Mouse (Mus musculus): ENCODE results near the gene Snap23. TPM values are rescaled to one million over a fixed set of nuclear protein-coding genes. Genes with fewer than 3 reads are reported as not detected.
"Not testable (repeated sequence)": the region's sequence is repeated elsewhere in the genome, so short reads cannot be mapped to it uniquely, and the experiment has no call there.

Gene Snap23
- polyA plus RNA-seq, 1 experiment from 2014 or later = 55.3 TPM

DNA sequence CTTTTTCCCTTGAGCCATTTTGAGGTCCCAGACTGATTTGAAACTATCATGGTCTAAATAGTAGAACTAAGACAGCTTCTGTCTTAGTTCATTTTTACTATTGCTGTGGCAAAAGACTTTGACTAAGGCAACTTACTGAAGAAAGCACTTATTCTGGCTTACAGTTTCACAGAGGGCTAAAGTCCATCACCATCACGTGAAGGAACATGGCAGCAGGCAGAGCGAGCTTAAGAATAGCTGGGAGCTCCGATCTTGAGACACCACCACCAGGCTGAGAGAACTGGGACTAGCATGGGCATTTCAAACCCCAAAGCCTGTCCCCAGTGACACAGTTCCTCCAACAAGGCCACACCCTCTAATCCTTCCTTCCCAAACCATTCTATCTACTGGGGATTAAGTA lies 3.6 kb downstream of the Snap23 start:
- ATAC-seq (ENCODE audit: low FRiP score) (no peak), DNase-seq (ENCODE audit: low spot score) (no peak)
- no peak overlapping the region for H3K4me3 ChIP-seq (ENCODE audit: low read depth, low read length)
- H3K4me2 ChIP-seq (replicated peaks; ENCODE audit: low read depth, low read length) = no peak overlapping the region
- no peaks in the 10 kb centered on the region for H3K36me3 ChIP-seq (ENCODE audit: control insufficient read depth, insufficient read depth, low read length)
- no peaks in the 10 kb centered on the region for H3K27me3 ChIP-seq (ENCODE audit: control insufficient read depth, insufficient read depth, low read length)
- no peak overlapping the region for H3K9ac ChIP-seq (ENCODE audit: low read depth, low read length)
- no peaks in the 10 kb centered on the region for H3K9me3 ChIP-seq (ENCODE audit: control insufficient read depth, low read length)
- H3K4me1 ChIP-seq (replicated peaks; ENCODE audit: control insufficient read depth, insufficient read depth, low read length) = 0 out of 2 replicates have a peak, but pooled peaks cover 2% of the 10 kb centered on the region
- H3K27ac ChIP-seq (ENCODE audit: low read depth, low read length) = no peak overlapping the region
- 90% methylated on average over 3 of the region's 3 CpGs for WGBS

DNA sequence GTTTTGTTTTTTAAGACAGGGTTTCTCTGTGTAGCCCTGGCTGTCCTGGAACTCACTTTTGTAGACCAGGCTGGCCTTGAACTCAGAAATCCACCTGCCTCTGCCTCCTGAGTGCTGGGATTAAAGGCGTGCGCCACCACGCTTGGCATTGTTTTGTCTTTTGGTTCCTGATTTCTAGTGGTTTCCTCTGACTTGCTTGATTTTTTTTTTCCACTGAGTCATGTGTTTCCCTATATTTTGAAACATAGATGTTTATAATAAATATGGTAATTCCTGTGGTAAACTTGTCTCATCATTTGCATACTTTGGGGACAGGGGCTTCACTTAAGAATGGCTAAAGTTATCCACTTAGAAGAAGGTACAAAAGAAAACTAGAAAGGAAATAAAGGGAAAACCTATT lies 4.7 kb downstream of the Snap23 start:
- H3K27ac ChIP-seq (ENCODE audit: low read depth, low read length); H3K27me3 ChIP-seq (ENCODE audit: control insufficient read depth, insufficient read depth, low read length); ATAC-seq (ENCODE audit: low FRiP score); H3K9ac ChIP-seq (ENCODE audit: low read depth, low read length); H3K9me3 ChIP-seq (ENCODE audit: control insufficient read depth, low read length); DNase-seq (ENCODE audit: low spot score); H3K36me3 ChIP-seq (ENCODE audit: control insufficient read depth, insufficient read depth, low read length); H3K4me3 ChIP-seq (ENCODE audit: low read depth, low read length); H3K4me2 ChIP-seq (replicated peaks; ENCODE audit: low read depth, low read length); H3K4me1 ChIP-seq (replicated peaks; ENCODE audit: control insufficient read depth, insufficient read depth, low read length): not testable (repeated sequence)
- WGBS = 94% methylated on average over 3 of the region's 3 CpGs

DNA sequence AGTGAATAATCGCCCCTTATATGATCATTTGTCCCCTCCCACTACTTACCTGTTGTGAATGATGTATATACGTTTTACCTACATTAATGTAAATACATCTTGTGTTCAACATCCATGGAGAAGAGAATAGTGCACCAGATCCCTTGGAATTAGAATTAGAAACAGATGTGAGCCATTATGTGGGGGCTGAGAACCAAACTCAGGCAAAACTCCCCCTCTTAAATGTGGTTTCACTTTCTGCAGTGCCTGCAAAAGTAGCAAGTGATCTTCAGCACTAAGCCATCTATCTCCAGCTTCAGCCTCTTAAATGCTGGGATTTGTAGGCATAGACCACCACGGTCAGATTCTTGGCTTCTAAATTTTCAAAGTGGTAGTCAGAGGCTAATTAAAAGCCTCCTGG lies 7.7 kb downstream of the Snap23 start:
- Histone ChIP-seq H3K4me2 (replicated peaks; ENCODE audit: low read depth, low read length) (no peak overlapping the region), H3K27ac (ENCODE audit: low read depth, low read length) (no peak overlapping the region), H3K9me3 (ENCODE audit: control insufficient read depth, low read length) (no peaks in the 10 kb centered on the region), H3K27me3 (ENCODE audit: control insufficient read depth, insufficient read depth, low read length) (no peaks in the 10 kb centered on the region), H3K36me3 (ENCODE audit: control insufficient read depth, insufficient read depth, low read length) (no peaks in the 10 kb centered on the region), H3K4me1 (replicated peaks; ENCODE audit: control insufficient read depth, insufficient read depth, low read length) (no peaks in the 10 kb centered on the region), H3K4me3 (ENCODE audit: low read depth, low read length) (no peak overlapping the region), H3K9ac (ENCODE audit: low read depth, low read length) (no peak overlapping the region)
- 87% methylated on average over 3 of the region's 3 CpGs for WGBS
- ATAC-seq (ENCODE audit: low FRiP score) (no peak), DNase-seq (ENCODE audit: low spot score) (no peak)

DNA sequence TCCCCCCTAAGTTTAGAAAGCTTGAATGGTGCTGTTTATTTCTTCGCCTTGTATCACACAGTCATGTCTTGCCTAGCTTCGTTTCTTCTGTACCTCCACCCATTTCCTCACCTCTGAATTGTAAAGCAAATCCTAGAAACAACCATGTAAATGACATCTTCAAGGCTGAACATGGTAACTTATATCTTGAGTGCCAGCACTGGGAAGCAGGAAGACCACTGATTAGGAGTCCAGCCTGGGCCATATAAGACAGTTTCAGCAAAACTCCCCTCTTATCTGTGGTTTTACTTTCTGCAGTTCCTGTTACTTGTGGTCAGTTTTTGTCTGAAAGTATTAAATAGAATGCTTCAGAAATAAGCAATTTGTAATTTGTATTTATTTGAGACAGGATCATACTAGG lies 8.5 kb downstream of the Snap23 start:
- no peak for DNase-seq (ENCODE audit: low spot score)
- Histone ChIP-seq H3K4me1 (replicated peaks; ENCODE audit: control insufficient read depth, insufficient read depth, low read length) (no peaks in the 10 kb centered on the region), H3K36me3 (ENCODE audit: control insufficient read depth, insufficient read depth, low read length) (no peaks in the 10 kb centered on the region), H3K4me3 (ENCODE audit: low read depth, low read length) (no peak overlapping the region), H3K9me3 (ENCODE audit: control insufficient read depth, low read length) (no peaks in the 10 kb centered on the region), H3K9ac (ENCODE audit: low read depth, low read length) (no peak overlapping the region), H3K27me3 (ENCODE audit: control insufficient read depth, insufficient read depth, low read length) (no peaks in the 10 kb centered on the region), H3K27ac (ENCODE audit: low read depth, low read length) (no peak overlapping the region), H3K4me2 (replicated peaks; ENCODE audit: low read depth, low read length) (no peak overlapping the region)
- 92% methylated on average over 2 of the region's 2 CpGs for WGBS
- ATAC-seq (ENCODE audit: low FRiP score) = no peak

DNA sequence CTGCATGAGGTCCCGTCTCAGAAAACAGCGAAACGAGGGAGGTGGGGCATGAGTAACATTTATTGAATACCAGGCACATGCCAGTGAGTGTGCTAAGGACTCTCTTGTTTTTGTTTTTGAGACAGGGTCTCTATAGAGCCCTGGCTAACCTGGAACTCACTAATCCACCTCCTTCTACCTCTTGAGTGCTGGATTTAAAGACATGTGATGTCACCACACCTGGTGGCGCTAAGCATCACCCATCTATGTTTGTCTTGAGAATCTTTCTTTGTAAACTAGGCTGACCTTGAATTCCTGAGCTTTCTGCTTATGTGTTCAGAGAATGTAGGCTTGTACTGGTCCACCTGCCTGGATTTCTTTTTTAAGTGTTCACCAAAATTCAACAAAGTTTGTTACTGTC lies 10.3 kb downstream of the Snap23 start:
- Histone ChIP-seq H3K9me3 (ENCODE audit: control insufficient read depth, low read length) (no peaks in the 10 kb centered on the region), H3K4me3 (ENCODE audit: low read depth, low read length) (no peak overlapping the region), H3K27me3 (ENCODE audit: control insufficient read depth, insufficient read depth, low read length) (no peaks in the 10 kb centered on the region), H3K9ac (ENCODE audit: low read depth, low read length) (no peak overlapping the region), H3K36me3 (ENCODE audit: control insufficient read depth, insufficient read depth, low read length) (no peaks in the 10 kb centered on the region), H3K4me2 (replicated peaks; ENCODE audit: low read depth, low read length) (no peak overlapping the region), H3K27ac (ENCODE audit: low read depth, low read length) (no peak overlapping the region), H3K4me1 (replicated peaks; ENCODE audit: control insufficient read depth, insufficient read depth, low read length) (no peaks in the 10 kb centered on the region)
- 91% methylated on average over 4 of the region's 4 CpGs for WGBS
- DNase-seq (ENCODE audit: low spot score) = no peak
- no peak for ATAC-seq (ENCODE audit: low FRiP score)

DNA sequence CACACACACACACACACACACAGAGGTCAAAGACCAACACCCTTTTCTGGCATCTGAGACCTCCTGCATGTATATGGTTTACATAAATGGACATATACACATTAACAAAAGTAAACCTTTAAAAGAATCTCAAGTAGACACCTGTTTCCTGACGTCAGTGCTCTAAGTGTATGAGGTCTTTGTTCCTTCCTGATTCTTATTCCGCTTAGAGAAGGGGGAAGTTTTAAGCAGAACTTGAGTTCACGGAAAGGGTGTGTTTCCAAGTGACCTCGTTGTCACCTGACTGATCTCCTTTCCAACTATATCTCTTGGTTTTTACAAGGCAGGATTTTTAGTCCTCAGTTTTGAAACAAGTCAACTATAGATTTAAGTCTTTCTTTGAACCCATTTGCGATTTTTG lies 10.8 kb downstream of the Snap23 start:
- Histone ChIP-seq H3K36me3 (ENCODE audit: control insufficient read depth, insufficient read depth, low read length) (no peaks in the 10 kb centered on the region), H3K9ac (ENCODE audit: low read depth, low read length) (no peak overlapping the region), H3K4me2 (replicated peaks; ENCODE audit: low read depth, low read length) (no peak overlapping the region), H3K27ac (ENCODE audit: low read depth, low read length) (no peak overlapping the region), H3K4me3 (ENCODE audit: low read depth, low read length) (no peak overlapping the region), H3K27me3 (ENCODE audit: control insufficient read depth, insufficient read depth, low read length) (no peaks in the 10 kb centered on the region), H3K4me1 (replicated peaks; ENCODE audit: control insufficient read depth, insufficient read depth, low read length) (no peaks in the 10 kb centered on the region), H3K9me3 (ENCODE audit: control insufficient read depth, low read length) (no peaks in the 10 kb centered on the region)
- no peak for DNase-seq (ENCODE audit: low spot score)
- 94% methylated on average over 5 of the region's 5 CpGs for WGBS
- ATAC-seq (ENCODE audit: low FRiP score) = no peak

DNA sequence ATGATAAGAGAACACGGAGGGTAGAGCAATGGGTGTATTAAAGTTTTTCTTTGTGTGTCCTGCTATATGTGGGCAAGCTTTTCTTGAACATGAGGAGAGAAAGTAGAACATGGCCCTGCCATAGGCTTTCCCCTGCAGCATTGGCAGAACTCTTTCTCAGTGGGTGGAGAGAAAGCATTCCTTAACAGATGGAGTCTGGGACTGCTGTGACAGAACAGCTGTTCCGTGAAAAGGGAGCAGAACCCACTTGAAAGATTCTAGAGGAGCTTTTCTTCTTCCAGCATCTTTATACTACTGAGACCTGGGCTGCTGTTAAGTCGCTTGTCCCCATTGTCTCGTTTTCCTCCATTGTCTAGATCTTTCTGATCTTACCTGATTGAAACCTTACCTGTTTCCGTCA lies 22.3 kb downstream of the Snap23 start:
- Histone ChIP-seq H3K4me2 (replicated peaks; ENCODE audit: low read depth, low read length) (no peak overlapping the region), H3K4me1 (replicated peaks; ENCODE audit: control insufficient read depth, insufficient read depth, low read length) (no peaks in the 10 kb centered on the region), H3K27me3 (ENCODE audit: control insufficient read depth, insufficient read depth, low read length) (no peaks in the 10 kb centered on the region), H3K27ac (ENCODE audit: low read depth, low read length) (no peak overlapping the region), H3K4me3 (ENCODE audit: low read depth, low read length) (no peak overlapping the region), H3K9me3 (ENCODE audit: control insufficient read depth, low read length) (no peaks in the 10 kb centered on the region), H3K9ac (ENCODE audit: low read depth, low read length) (no peak overlapping the region), H3K36me3 (ENCODE audit: control insufficient read depth, insufficient read depth, low read length) (no peaks in the 10 kb centered on the region)
- DNase-seq (ENCODE audit: low spot score) (no peak), ATAC-seq (ENCODE audit: low FRiP score) (no peak)
- WGBS = 87% methylated on average over 5 of the region's 5 CpGs

DNA sequence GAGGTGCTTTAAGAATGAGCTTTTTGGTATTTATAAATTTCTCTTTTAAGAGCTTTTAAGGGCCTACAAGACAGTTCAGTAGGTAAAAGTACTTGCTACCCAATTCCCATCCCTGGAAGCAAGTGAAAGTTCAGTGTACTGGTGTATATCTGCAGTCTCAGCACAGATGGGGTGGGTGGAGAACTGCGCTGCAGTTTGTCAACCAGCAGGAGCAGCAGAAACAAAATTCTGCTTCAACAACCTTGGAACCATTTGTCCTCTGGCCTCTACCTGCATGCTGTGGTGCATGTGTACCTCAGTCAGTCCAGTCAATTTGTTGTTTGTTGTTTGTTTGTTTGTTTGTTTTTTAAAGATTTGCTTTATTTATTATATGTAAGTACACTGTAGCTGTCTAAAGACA lies 24.8 kb downstream of the Snap23 start:
- H3K4me2 ChIP-seq (replicated peaks; ENCODE audit: low read depth, low read length) = no peak overlapping the region
- H3K27me3 ChIP-seq (ENCODE audit: control insufficient read depth, insufficient read depth, low read length) = no peaks in the 10 kb centered on the region
- no peaks in the 10 kb centered on the region for H3K9me3 ChIP-seq (ENCODE audit: control insufficient read depth, low read length)
- 100% methylated on average over 1 of the region's 1 CpGs for WGBS
- no peaks in the 10 kb centered on the region for H3K4me1 ChIP-seq (replicated peaks; ENCODE audit: control insufficient read depth, insufficient read depth, low read length)
- ATAC-seq (ENCODE audit: low FRiP score) (no peak), DNase-seq (ENCODE audit: low spot score) (no peak)
- no peak overlapping the region for H3K9ac ChIP-seq (ENCODE audit: low read depth, low read length)
- no peaks in the 10 kb centered on the region for H3K36me3 ChIP-seq (ENCODE audit: control insufficient read depth, insufficient read depth, low read length)
- H3K27ac ChIP-seq (ENCODE audit: low read depth, low read length) = no peak overlapping the region
- H3K4me3 ChIP-seq (ENCODE audit: low read depth, low read length) = no peak overlapping the region

DNA sequence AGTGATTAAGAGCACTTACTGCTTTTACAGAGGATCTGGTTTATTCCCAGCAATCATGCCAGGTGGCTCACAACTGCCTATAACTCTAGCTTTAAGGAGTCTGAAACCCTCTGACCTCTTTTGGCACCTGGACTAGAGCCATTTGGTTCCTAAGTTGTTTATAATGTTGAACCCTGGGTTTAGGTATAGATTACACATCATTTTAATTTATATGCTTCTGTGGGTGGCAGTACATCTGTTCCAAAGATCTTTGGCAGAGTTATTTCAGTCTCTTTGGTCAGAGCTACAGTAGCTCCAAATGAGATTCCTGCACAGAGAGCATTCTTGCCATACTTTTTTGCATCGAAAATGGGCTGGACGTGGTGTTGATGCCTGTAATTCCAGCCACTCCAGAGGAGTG lies 30.3 kb downstream of the Snap23 start:
- H3K27ac ChIP-seq (ENCODE audit: low read depth, low read length) = no peak overlapping the region
- ATAC-seq (ENCODE audit: low FRiP score) (no peak), DNase-seq (ENCODE audit: low spot score) (no peak)
- no peak overlapping the region for H3K9ac ChIP-seq (ENCODE audit: low read depth, low read length)
- H3K36me3 ChIP-seq (ENCODE audit: control insufficient read depth, insufficient read depth, low read length) = no peaks in the 10 kb centered on the region
- H3K4me3 ChIP-seq (ENCODE audit: low read depth, low read length) = no peak overlapping the region
- no peak overlapping the region for H3K4me2 ChIP-seq (replicated peaks; ENCODE audit: low read depth, low read length)
- 95% methylated on average over 2 of the region's 2 CpGs for WGBS
- H3K4me1 ChIP-seq (replicated peaks; ENCODE audit: control insufficient read depth, insufficient read depth, low read length) = no peaks in the 10 kb centered on the region
- H3K9me3 ChIP-seq (ENCODE audit: control insufficient read depth, low read length) = no peaks in the 10 kb centered on the region
- H3K27me3 ChIP-seq (ENCODE audit: control insufficient read depth, insufficient read depth, low read length) = no peaks in the 10 kb centered on the region
